In genomic region chr9:44502006-44502405, GRCm38 (mm10) we compare ENCODE assay signal across 8 mouse cellular contexts. TPM values are rescaled to one million over a fixed set of nuclear protein-coding genes. Genes with fewer than 3 reads are reported as not detected.
A peak's percentile ranks its signal among the peaks of the same experiment; 100 is the strongest.
DNase-seq lines count a peak whose midpoint lies in the region; ATAC-seq and TF ChIP-seq lines count a peak whose summit lies in the region.

No protein-coding gene starts in this region.

- 0 out of 2 replicates have a peak overlapping the region, but pooled peaks have one; percentile 21 for H3K4me2 ChIP-seq in intestine, postnatal 0 days (replicated peaks; ENCODE audit: low read depth)
- peak overlapping the region; percentile 19 for H3K4me2 ChIP-seq in lung, embryonic 15.5 days

- peak; percentile 96 for TF ChIP-seq CTCF in intestine, postnatal 0 days (IDR thresholded peaks at IDR 0.05; ENCODE audit: low read depth)

- peaks cover 10% of the 10 kb centered on the region for H3K4me1 ChIP-seq in intestine, postnatal 0 days (replicated peaks; ENCODE audit: control insufficient read depth, insufficient read depth, low read length)
- H3K4me1 ChIP-seq in lung, embryonic 15.5 days, result peaks cover 67% of the 10 kb centered on the region

- no peak overlapping the region for H3K9ac ChIP-seq in intestine, postnatal 0 days (ENCODE audit: low read depth, low read length)
- no peak overlapping the region for H3K9ac ChIP-seq in lung, embryonic 15.5 days

- no peaks in the 10 kb centered on the region for H3K9me3 ChIP-seq in intestine, postnatal 0 days (ENCODE audit: control insufficient read depth)
- H3K9me3 ChIP-seq in lung, embryonic 15.5 days, result no peaks in the 10 kb centered on the region

- WGBS in intestine, postnatal 0 days, result 2% methylated on average over 4 of the region's 4 CpGs
- WGBS in lung, embryonic 15.5 days, result 2% methylated on average over 4 of the region's 4 CpGs

- H3K27ac ChIP-seq in intestine, postnatal 0 days (ENCODE audit: low read depth, low read length), result no peak overlapping the region
- 0 out of 2 replicates have a peak overlapping the region, but pooled peaks have one; percentile 17 for H3K27ac ChIP-seq in lung, embryonic 15.5 days

- no peak; the same call in 1 of the 2 replicates for ATAC-seq in intestine, postnatal 0 days
- ATAC-seq in lung, embryonic 15.5 days (ENCODE audit: borderline replicate concordance, extremely low read depth, low FRiP score, low TSS enrichment), result no peak

- no peaks in the 10 kb centered on the region for H3K27me3 ChIP-seq in intestine, postnatal 0 days (replicated peaks; ENCODE audit: control insufficient read depth, insufficient read depth, low read length)
- H3K27me3 ChIP-seq in lung, embryonic 15.5 days, result no peaks in the 10 kb centered on the region

- DNase-seq in 3134 (ENCODE audit: extremely low read depth, insufficient read length, low spot score) (peak; percentile 66), ES-CJ7 (ENCODE audit: low read depth, low spot score) (peak; percentile 84)
- peak; percentile 86 for DNase-seq in cerebellum, adult 9-11 months
- DNase-seq in frontal cortex, postnatal 25 days (ENCODE audit: low spot score in 2 of 2), result peak; percentile 80 to 81
- DNase-seq in ovary, postnatal 36 days (ENCODE audit: low spot score), result peak; percentile 73
- peak; percentile 67 for DNase-seq in urinary bladder, adult 2 months (ENCODE audit: low spot score)

- H3K36me3 ChIP-seq in intestine, postnatal 0 days (ENCODE audit: control insufficient read depth, insufficient read depth), result peaks cover 53% of the 10 kb centered on the region
- peaks cover 49% of the 10 kb centered on the region for H3K36me3 ChIP-seq in lung, embryonic 15.5 days

- no peak overlapping the region for H3K4me3 ChIP-seq in intestine, postnatal 0 days (ENCODE audit: low read depth, low read length)
- H3K4me3 ChIP-seq in lung, embryonic 15.5 days, result no peak overlapping the region

RNA-seq across cellular contexts. Expression of gene Bcl9l, which starts 19.4 kb away (rescaled TPM):
- polyA plus RNA-seq in intestine, postnatal 0 days (2015; fragmentation: Nextera tagmentation; extraction: Ambion mirVana), result 4.8 and 4.9 TPM in 2 replicates
- 17.1 and 17.3 TPM in 2 replicates for polyA plus RNA-seq in lung, embryonic 15.5 days (2015; fragmentation: Nextera tagmentation; extraction: Ambion mirVana)
- polyA plus RNA-seq in urinary bladder, adult 2 months (2012; rRNA removed), result 11.1 and 29.7 TPM in 2 replicates

RNA-seq across cellular contexts. Expression of gene Upk2, which starts 47.2 kb away (rescaled TPM):
- not detected in 2 replicates for polyA plus RNA-seq in intestine, postnatal 0 days (2015; fragmentation: Nextera tagmentation; extraction: Ambion mirVana)
- polyA plus RNA-seq in lung, embryonic 15.5 days (2015; fragmentation: Nextera tagmentation; extraction: Ambion mirVana), result 1.3 and 1.5 TPM in 2 replicates
- 788 and 1,023 TPM in 2 replicates for polyA plus RNA-seq in urinary bladder, adult 2 months (2012; rRNA removed)

RNA-seq across cellular contexts. Expression of gene Cxcr5, which starts 59.7 kb away (rescaled TPM):
- polyA plus RNA-seq in intestine, postnatal 0 days (2015; fragmentation: Nextera tagmentation; extraction: Ambion mirVana), result 0.21 and 0.25 TPM in 2 replicates
- not detected in 2 replicates for polyA plus RNA-seq in lung, embryonic 15.5 days (2015; fragmentation: Nextera tagmentation; extraction: Ambion mirVana)
- polyA plus RNA-seq in urinary bladder, adult 2 months (2012; rRNA removed), result 0.11 and 0.16 TPM in 2 replicates

Comparison
In these comparisons a context has a peak if more than half of its experiments do, and no peak if none do; other contexts are left out.
1. RNA of gene Upk2, which starts 47.2 kb away (polyA plus RNA-seq): 788 to 1,023 TPM in urinary bladder, adult 2 months; 1.3 to 1.5 TPM in lung, embryonic 15.5 days and not detected in intestine, postnatal 0 days; every median in the first group is over 100 times any median in the second.
2. Peak in every context shown above with its lines, with median percentiles within 50 percentile points of each other: DNase-seq.